20 mouse cellular contexts compared by ENCODE assay signal in the genomic region with DNA sequence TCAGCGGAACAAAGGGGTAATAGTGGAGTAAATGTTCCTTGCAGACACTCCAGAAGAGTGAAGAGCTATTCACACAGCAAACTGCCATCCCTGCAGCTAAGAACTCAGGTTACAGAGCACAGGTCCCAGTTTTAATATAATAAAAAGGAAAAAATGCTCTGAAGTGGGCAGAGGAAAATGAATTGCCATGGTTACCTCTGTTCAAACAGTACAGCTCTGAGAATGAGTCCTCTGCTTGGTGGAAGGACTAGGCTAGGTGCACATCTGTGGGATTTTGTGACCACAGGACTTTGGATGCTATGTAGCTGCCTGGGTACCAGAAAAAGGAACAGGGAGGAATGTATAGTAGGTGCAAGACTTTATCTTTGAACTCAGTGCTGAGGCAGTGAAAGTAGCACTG.
DNase-seq lines count a peak whose midpoint lies in the region; ATAC-seq and TF ChIP-seq lines count a peak whose summit lies in the region.
"Had no signal": no experiment of that assay in that cellular context is flagged by ENCODE, and none has a peak within 500 bp of the region (broad histone marks: within the 10 kb centered on the region; RNA-seq: fewer than 3 reads in every experiment).

No protein-coding gene starts in this region.

- H3K9ac ChIP-seq in lung, embryonic 14.5 days: no peak overlapping the region
- H3K9ac ChIP-seq in lung, postnatal 0 days (replicated peaks; ENCODE audit: low read depth): no peak overlapping the region
- H3K9ac ChIP-seq in lung, embryonic 16.5 days (ENCODE audit: low read length): no peak overlapping the region
- H3K9ac ChIP-seq in midbrain, embryonic 16.5 days (ENCODE audit: low read depth, low read length): no peak overlapping the region
- H3K9ac ChIP-seq in midbrain, postnatal 0 days (replicated peaks; ENCODE audit: low read length, poor library complexity, severe bottlenecking): no peak overlapping the region
- H3K9ac ChIP-seq in hindbrain, embryonic 14.5 days: no peak overlapping the region
- H3K9ac ChIP-seq: embryonic facial prominence, embryonic 12.5 days had no signal

- TF ChIP-seq EP300 in lung, postnatal 0 days (IDR thresholded peaks at IDR 0.05): no peak

- H3K4me3 ChIP-seq in lung, embryonic 14.5 days (ENCODE audit: low read depth, low read length): no peak overlapping the region
- H3K4me3 ChIP-seq in lung, postnatal 0 days (ENCODE audit: low read depth, low read length): no peak overlapping the region
- no peak overlapping the region for H3K4me3 ChIP-seq in lung, embryonic 16.5 days (ENCODE audit: low read length)
- H3K4me3 ChIP-seq in midbrain, embryonic 16.5 days (ENCODE audit: low read depth, low read length): no peak overlapping the region
- no peak overlapping the region for H3K4me3 ChIP-seq in midbrain, postnatal 0 days (ENCODE audit: low read depth, low read length)
- no peak overlapping the region for H3K4me3 ChIP-seq in hindbrain, embryonic 14.5 days (replicated peaks; ENCODE audit: low read length)
- H3K4me3 ChIP-seq: embryonic facial prominence, embryonic 10.5 days; embryonic facial prominence, embryonic 12.5 days had no signal

- 56% methylated on average over 1 of the region's 1 CpGs for WGBS in lung, embryonic 14.5 days
- 64% methylated on average over 1 of the region's 1 CpGs for WGBS in lung, postnatal 0 days
- 59% methylated on average over 1 of the region's 1 CpGs for WGBS in lung, embryonic 16.5 days
- 90% methylated on average over 1 of the region's 1 CpGs for WGBS in midbrain, embryonic 16.5 days
- WGBS in midbrain, postnatal 0 days: 100% methylated on average over 1 of the region's 1 CpGs
- WGBS in hindbrain, embryonic 14.5 days: 94% methylated on average over 1 of the region's 1 CpGs

- no peak overlapping the region for H3K27ac ChIP-seq in lung, embryonic 14.5 days (ENCODE audit: low read depth)
- H3K27ac ChIP-seq in lung, postnatal 0 days (ENCODE audit: low read length): no peak overlapping the region
- H3K27ac ChIP-seq in lung, embryonic 16.5 days (ENCODE audit: low read length): peak overlapping the region; percentile 27; the same call in 1 of the 2 replicates
- H3K27ac ChIP-seq in midbrain, embryonic 16.5 days (ENCODE audit: low read length): no peak overlapping the region
- H3K27ac ChIP-seq in midbrain, postnatal 0 days (ENCODE audit: low read depth, low read length): no peak overlapping the region
- H3K27ac ChIP-seq in hindbrain, embryonic 14.5 days: no peak overlapping the region
- H3K27ac ChIP-seq: embryonic facial prominence, embryonic 10.5 days; embryonic facial prominence, embryonic 12.5 days had no signal

- H3K4me2 ChIP-seq in lung, embryonic 14.5 days: no peak overlapping the region
- no peak overlapping the region for H3K4me2 ChIP-seq in lung, postnatal 0 days (replicated peaks; ENCODE audit: low read depth, low read length)
- H3K4me2 ChIP-seq in lung, embryonic 16.5 days (ENCODE audit: low read depth, low read length): no peak overlapping the region
- no peak overlapping the region for H3K4me2 ChIP-seq in midbrain, embryonic 16.5 days (ENCODE audit: low read length)
- no peak overlapping the region for H3K4me2 ChIP-seq in midbrain, postnatal 0 days (ENCODE audit: low read depth, low read length, poor library complexity, severe bottlenecking)
- no peak overlapping the region for H3K4me2 ChIP-seq in hindbrain, embryonic 14.5 days (replicated peaks)
- H3K4me2 ChIP-seq: embryonic facial prominence, embryonic 12.5 days had no signal

- H3K4me1 ChIP-seq in lung, embryonic 14.5 days (ENCODE audit: insufficient read depth): no peaks in the 10 kb centered on the region
- no peaks in the 10 kb centered on the region for H3K4me1 ChIP-seq in lung, postnatal 0 days (ENCODE audit: insufficient read depth, low read depth, low read length)
- no peaks in the 10 kb centered on the region for H3K4me1 ChIP-seq in lung, embryonic 16.5 days (replicated peaks; ENCODE audit: control insufficient read depth, insufficient read depth, low read length)
- no peaks in the 10 kb centered on the region for H3K4me1 ChIP-seq in midbrain, embryonic 16.5 days (ENCODE audit: control insufficient read depth, insufficient read depth, low read length)
- no peaks in the 10 kb centered on the region for H3K4me1 ChIP-seq in midbrain, postnatal 0 days (ENCODE audit: insufficient read depth, low read length)
- no peaks in the 10 kb centered on the region for H3K4me1 ChIP-seq in hindbrain, embryonic 14.5 days (replicated peaks; ENCODE audit: control insufficient read depth, insufficient read depth, low read length)
- H3K4me1 ChIP-seq: embryonic facial prominence, embryonic 10.5 days; embryonic facial prominence, embryonic 12.5 days had no signal

- no peak for TF ChIP-seq CTCF in lung, embryonic 14.5 days (IDR thresholded peaks at IDR 0.05; ENCODE audit: low read depth)
- TF ChIP-seq CTCF in lung, postnatal 0 days (IDR thresholded peaks at IDR 0.05): no peak
- no peak for TF ChIP-seq CTCF in midbrain, postnatal 0 days (IDR thresholded peaks at IDR 0.05)

- no peaks in the 10 kb centered on the region for H3K36me3 ChIP-seq in lung, embryonic 14.5 days (ENCODE audit: insufficient read depth)
- H3K36me3 ChIP-seq in lung, postnatal 0 days (ENCODE audit: insufficient read depth, low read length): no peaks in the 10 kb centered on the region
- H3K36me3 ChIP-seq in lung, embryonic 16.5 days (ENCODE audit: control insufficient read depth, insufficient read depth, low read length): no peaks in the 10 kb centered on the region
- no peaks in the 10 kb centered on the region for H3K36me3 ChIP-seq in midbrain, embryonic 16.5 days (ENCODE audit: control insufficient read depth, insufficient read depth, low read length)
- H3K36me3 ChIP-seq in midbrain, postnatal 0 days (ENCODE audit: insufficient read depth, low read length): no peaks in the 10 kb centered on the region
- H3K36me3 ChIP-seq in hindbrain, embryonic 14.5 days (replicated peaks; ENCODE audit: control insufficient read depth, insufficient read depth): no peaks in the 10 kb centered on the region
- H3K36me3 ChIP-seq: embryonic facial prominence, embryonic 10.5 days; embryonic facial prominence, embryonic 12.5 days had no signal

- no peaks in the 10 kb centered on the region for H3K27me3 ChIP-seq in lung, embryonic 14.5 days (ENCODE audit: insufficient read depth, low read length)
- no peaks in the 10 kb centered on the region for H3K27me3 ChIP-seq in lung, postnatal 0 days (replicated peaks; ENCODE audit: insufficient read depth, low read length)
- no peaks in the 10 kb centered on the region for H3K27me3 ChIP-seq in lung, embryonic 16.5 days (ENCODE audit: control insufficient read depth, insufficient read depth, low read depth, low read length)
- no peaks in the 10 kb centered on the region for H3K27me3 ChIP-seq in midbrain, embryonic 16.5 days (ENCODE audit: control insufficient read depth, insufficient read depth, low read depth, low read length)
- no peaks in the 10 kb centered on the region for H3K27me3 ChIP-seq in midbrain, postnatal 0 days (ENCODE audit: insufficient read depth, low read length)
- no peaks in the 10 kb centered on the region for H3K27me3 ChIP-seq in hindbrain, embryonic 14.5 days (ENCODE audit: control insufficient read depth, insufficient read depth, low read length)
- H3K27me3 ChIP-seq: embryonic facial prominence, embryonic 12.5 days had no signal

- peak; percentile 75 for ATAC-seq in lung, embryonic 14.5 days (ENCODE audit: insufficient read depth)
- no peak for ATAC-seq in lung, postnatal 0 days
- ATAC-seq in lung, embryonic 16.5 days (ENCODE audit: low read depth): peak; percentile 74
- 0 out of 2 replicates have a peak, but pooled peaks have one; percentile 14 for ATAC-seq in midbrain, embryonic 16.5 days
- no peak for ATAC-seq in midbrain, postnatal 0 days (ENCODE audit: low FRiP score)
- no peak for ATAC-seq in hindbrain, embryonic 14.5 days (ENCODE audit: low FRiP score)
- ATAC-seq: forebrain, embryonic 14.5 days; forebrain, embryonic 16.5 days had no signal

- H3K9me3 ChIP-seq in lung, embryonic 14.5 days (ENCODE audit: low read depth, low read length): no peaks in the 10 kb centered on the region
- H3K9me3 ChIP-seq in lung, postnatal 0 days (ENCODE audit: low read length): no peaks in the 10 kb centered on the region
- H3K9me3 ChIP-seq in lung, embryonic 16.5 days (ENCODE audit: control insufficient read depth, low read length): no peaks in the 10 kb centered on the region
- H3K9me3 ChIP-seq in midbrain, embryonic 16.5 days (replicated peaks; ENCODE audit: control insufficient read depth, low read length, poor library complexity, severe bottlenecking): no peaks in the 10 kb centered on the region
- H3K9me3 ChIP-seq in midbrain, postnatal 0 days (ENCODE audit: low read length): no peaks in the 10 kb centered on the region
- H3K9me3 ChIP-seq in hindbrain, embryonic 14.5 days (ENCODE audit: control insufficient read depth, low read length): no peaks in the 10 kb centered on the region
- H3K9me3 ChIP-seq: embryonic facial prominence, embryonic 10.5 days; embryonic facial prominence, embryonic 12.5 days had no signal

- DNase-seq in lung, embryonic 14.5 days: peak; percentile 26
- DNase-seq in lung, postnatal 0 days (ENCODE audit: low spot score): no peak
- DNase-seq in lung, postnatal 25 days (ENCODE audit: low spot score): no peak
- no peak for DNase-seq in midbrain, postnatal 0 days (ENCODE audit: low spot score)
- DNase-seq in hindbrain, embryonic 14.5 days (ENCODE audit: low spot score): no peak
- DNase-seq: adrenal gland, adult 2 months; adrenal gland, postnatal 10 days; adrenal gland, postnatal 25 days; cerebellum, adult 11 months; cerebellum, adult 18-20 months; cerebellum, adult 8-10 months; cerebellum, adult 9-11 months; cerebellum, postnatal 14 days; cerebellum, postnatal 36 days had no signal

Comparison
In these comparisons a context has a peak if more than half of its experiments do, and no peak if none do; other contexts are left out.
1. ATAC-seq: peak in lung, embryonic 14.5 days (single experiment), lung, embryonic 16.5 days (single experiment) and midbrain, embryonic 16.5 days (single experiment); none in lung, postnatal 0 days (single experiment), midbrain, postnatal 0 days (single experiment) and hindbrain, embryonic 14.5 days (single experiment).